36 mouse cellular contexts compared by ENCODE assay signal in genomic region chr1:90921687-90922086, GRCm38 (mm10). TPM values are rescaled to one million over a fixed set of nuclear protein-coding genes. Genes with fewer than 3 reads are reported as not detected.
DNase-seq lines count a peak whose midpoint lies in the region; ATAC-seq and TF ChIP-seq lines count a peak whose summit lies in the region.
"Had no signal": no experiment of that assay in that cellular context is flagged by ENCODE, and none has a peak within 500 bp of the region (broad histone marks: within the 10 kb centered on the region; RNA-seq: fewer than 3 reads in every experiment).

No protein-coding gene starts in this region.

- no peak for TF ChIP-seq CTCF in small intestine, adult 2 months (IDR thresholded peaks at IDR 0.05; ENCODE audit: extremely low read depth, insufficient read length, insufficient replicate concordance, low read depth, low read length)

- H3K4me2 ChIP-seq in intestine, embryonic 16.5 days (ENCODE audit: low read depth, low read length), result 0 out of 2 replicates have a peak overlapping the region, but pooled peaks have one; percentile 4
- H3K4me2 ChIP-seq: embryonic facial prominence, embryonic 13.5 days; forebrain, embryonic 12.5 days; forebrain, embryonic 15.5 days; heart, embryonic 12.5 days; heart, embryonic 15.5 days; hindbrain, embryonic 13.5 days had no signal

- no peaks in the 10 kb centered on the region for H3K36me3 ChIP-seq in intestine, embryonic 16.5 days (ENCODE audit: control insufficient read depth, insufficient read depth, low read length)
- 0 out of 2 replicates have a peak, but pooled peaks cover 2% of the 10 kb centered on the region for H3K36me3 ChIP-seq in small intestine, adult 2 months (ENCODE audit: control insufficient read depth, insufficient read depth, low read length)
- H3K36me3 ChIP-seq: embryonic facial prominence, embryonic 10.5 days; forebrain, embryonic 12.5 days; forebrain, embryonic 15.5 days; G1E; heart, embryonic 12.5 days; heart, embryonic 15.5 days; hindbrain, embryonic 10.5 days; hindbrain, embryonic 13.5 days had no signal

- no peak overlapping the region for H3K4me3 ChIP-seq in intestine, embryonic 16.5 days (ENCODE audit: low read length)
- no peak overlapping the region for H3K4me3 ChIP-seq in small intestine, adult 2 months (ENCODE audit: low read depth, low read length)
- H3K4me3 ChIP-seq: embryonic facial prominence, embryonic 10.5 days; embryonic facial prominence, embryonic 13.5 days; erythroblast, embryonic 14.5 days; forebrain, embryonic 12.5 days; forebrain, embryonic 15.5 days; heart, embryonic 12.5 days; heart, embryonic 15.5 days; hindbrain, embryonic 10.5 days; hindbrain, embryonic 13.5 days had no signal

- H3K27me3 ChIP-seq in intestine, embryonic 16.5 days (replicated peaks; ENCODE audit: control insufficient read depth, insufficient read depth, low read length), result no peaks in the 10 kb centered on the region
- H3K27me3 ChIP-seq in small intestine, adult 2 months (ENCODE audit: control insufficient read depth, insufficient read depth, low read length), result no peaks in the 10 kb centered on the region; the same call in 1 of the 2 replicates
- H3K27me3 ChIP-seq: heart, embryonic 12.5 days; heart, embryonic 15.5 days; Patski had no signal

- WGBS in intestine, embryonic 16.5 days, result 70% methylated on average over 9 of the region's 9 CpGs
- 37% methylated on average over 9 of the region's 9 CpGs for WGBS in small intestine, adult 2 months

- peaks cover 6% of the 10 kb centered on the region; the same call in 1 of the 2 replicates for H3K9me3 ChIP-seq in intestine, embryonic 16.5 days (ENCODE audit: control insufficient read depth, low read length)
- H3K9me3 ChIP-seq: forebrain, embryonic 15.5 days had no signal

- DNase-seq in kidney, adult 18-20 months, result peak; percentile 28
- DNase-seq in kidney, postnatal 4 days, result no peak
- peak; percentile 44 for DNase-seq in kidney, adult 9 months
- DNase-seq in kidney, postnatal 14 days, result no peak
- DNase-seq in right cerebral cortex, postnatal 10 days (ENCODE audit: low spot score in 2 of 2), result no peak
- DNase-seq: adrenal gland, postnatal 14 days; B cell, adult 2 months; cerebellum, adult 11-12 months; cerebellum, adult 8-10 months; cerebellum, postnatal 10 days; cerebellum, postnatal 36 days; embryo, embryonic 11 days; gastrocnemius, postnatal 25 days; heart, adult 18-20 months; heart, postnatal 10 days; heart, postnatal 36 days had no signal

- no peak overlapping the region for H3K9ac ChIP-seq in intestine, embryonic 16.5 days (ENCODE audit: low read depth, low read length)
- H3K9ac ChIP-seq: embryonic facial prominence, embryonic 13.5 days; forebrain, embryonic 12.5 days; forebrain, embryonic 15.5 days; heart, embryonic 12.5 days; heart, embryonic 15.5 days; hindbrain, embryonic 13.5 days had no signal

- peaks cover 6% of the 10 kb centered on the region for H3K4me1 ChIP-seq in intestine, embryonic 16.5 days (ENCODE audit: control insufficient read depth, insufficient read depth, low read length)
- peaks cover 36% of the 10 kb centered on the region for H3K4me1 ChIP-seq in small intestine, adult 2 months (ENCODE audit: control insufficient read depth, insufficient read depth, insufficient read length, low read length)
- H3K4me1 ChIP-seq: forebrain, embryonic 12.5 days; forebrain, embryonic 15.5 days; hindbrain, embryonic 13.5 days had no signal

- peak; percentile 79 for ATAC-seq in intestine, embryonic 16.5 days
- ATAC-seq in megakaryocyte-erythroid progenitor cell, adult 5-6 weeks (replicated peaks; ENCODE audit: low FRiP score, low TSS enrichment, poor library complexity, severe bottlenecking), result no peak
- ATAC-seq: forebrain, embryonic 15.5 days; Patski had no signal

- H3K27ac ChIP-seq in intestine, embryonic 16.5 days (ENCODE audit: low read length), result 0 out of 2 replicates have a peak overlapping the region, but pooled peaks have one; percentile 29
- H3K27ac ChIP-seq in small intestine, adult 2 months (ENCODE audit: insufficient read depth, low read depth, low read length), result peak overlapping the region; percentile 29
- H3K27ac ChIP-seq: embryonic facial prominence, embryonic 10.5 days; embryonic facial prominence, embryonic 13.5 days; forebrain, embryonic 12.5 days; forebrain, embryonic 15.5 days; heart, embryonic 15.5 days; hindbrain, embryonic 10.5 days; hindbrain, embryonic 13.5 days had no signal

- TF ChIP-seq POLR2A in small intestine, adult 2 months (IDR thresholded peaks at IDR 0.05; ENCODE audit: low read depth, low read length), result no peak

RNA-seq across cellular contexts. Expression of gene Mlph, which starts 6.8 kb away (rescaled TPM):
- 3.2 and 3.3 TPM in 2 replicates for polyA plus RNA-seq in intestine, embryonic 16.5 days (2015; fragmentation: Nextera tagmentation; extraction: Ambion mirVana)
- 17.6 and 25.8 TPM in 2 replicates for polyA plus RNA-seq in small intestine, adult 2 months (2012; rRNA removed)
- total RNA-seq in megakaryocyte-erythroid progenitor cell, adult 5-6 weeks (2014; fragmentation: Nextera tagmentation), result not detected in 2 replicates
- 0.11 TPM in 1 of 2 replicates, not detected in the other for total RNA-seq in megakaryocyte-erythroid progenitor cell, adult 5-6 weeks (2017)
- total RNA-seq: CH12.LX, G1E had no signal
- polyA plus RNA-seq: erythroblast, embryonic 14.5 days; G1E had no signal

RNA-seq across cellular contexts. Expression of gene Prlh, which starts 31.2 kb away (rescaled TPM):
- not detected in 2 replicates for polyA plus RNA-seq in intestine, embryonic 16.5 days (2015; fragmentation: Nextera tagmentation; extraction: Ambion mirVana)
- polyA plus RNA-seq in small intestine, adult 2 months (2012; rRNA removed), result not detected in 2 replicates
- total RNA-seq in megakaryocyte-erythroid progenitor cell, adult 5-6 weeks (2014; fragmentation: Nextera tagmentation), result not detected in 2 replicates
- not detected in 2 replicates for total RNA-seq in megakaryocyte-erythroid progenitor cell, adult 5-6 weeks (2017)
- total RNA-seq: adrenal gland, adult 18-20 months; adrenal gland, postnatal 14 days; CH12.LX; G1E; gastrocnemius, adult 8-10 months; gastrocnemius, postnatal 25 days; heart, adult 18-20 months; heart, postnatal 10 days; heart, postnatal 36 days had no signal
- polyA plus RNA-seq: brain, embryonic 14.5 days; cortical plate, adult 2 months; embryonic facial prominence, embryonic 10.5 days; embryonic facial prominence, embryonic 13.5 days; forebrain, embryonic 12.5 days; forebrain, embryonic 15.5 days; G1E; gonadal fat pad, adult 2 months; heart, embryonic 12.5 days; heart, embryonic 15.5 days; hindbrain, embryonic 10.5 days; hindbrain, embryonic 13.5 days; Patski had no signal

RNA-seq across cellular contexts. Expression of gene Rab17, which starts 47.8 kb away (rescaled TPM):
- 62.2 and 69.3 TPM in 2 replicates for polyA plus RNA-seq in intestine, embryonic 16.5 days (2015; fragmentation: Nextera tagmentation; extraction: Ambion mirVana)
- polyA plus RNA-seq in small intestine, adult 2 months (2012; rRNA removed), result 16.3 and 42.5 TPM in 2 replicates
- 0.69 TPM in 1 of 2 replicates, not detected in the other for total RNA-seq in megakaryocyte-erythroid progenitor cell, adult 5-6 weeks (2014; fragmentation: Nextera tagmentation)
- 0.47 and 1.1 TPM in 2 replicates for total RNA-seq in megakaryocyte-erythroid progenitor cell, adult 5-6 weeks (2017)
- total RNA-seq: adrenal gland, adult 18-20 months; gastrocnemius, adult 8-10 months; gastrocnemius, postnatal 25 days had no signal
- polyA plus RNA-seq: brain, embryonic 14.5 days; erythroblast, embryonic 14.5 days; forebrain, embryonic 12.5 days; G1E had no signal

Comparison
In these comparisons a context has a peak if more than half of its experiments do, and no peak if none do; other contexts are left out.
1. DNase-seq: peak in kidney, adult 18-20 months (single experiment) and kidney, adult 9 months (single experiment); none in kidney, postnatal 4 days (0 of 2), kidney, postnatal 14 days (single experiment) and right cerebral cortex, postnatal 10 days (0 of 2).